Mouse (Mus musculus): ENCODE data around the gene Acp4. TPM values are rescaled to one million over a fixed set of nuclear protein-coding genes. Genes with fewer than 3 reads are reported as not detected.
"Not testable (repeated sequence)": the region's sequence is repeated elsewhere in the genome, so short reads cannot be mapped to it uniquely, and the experiment has no call there.

Acp4 gene
- total RNA-seq, 2 experiments from 2014 or later = not detected

GRCm38 (mm10) chr7:44207135-44207534 lies 50.0 kb downstream of the Acp4 start, which contains the start of gene Klk1b4:
Gene Klk1b4 (plus strand): TSS chr7:44207435.
- DNase-seq (ENCODE audit: low spot score in 2 of 2) = not testable (repeated sequence)

Other genes starting within 250 kb of the Acp4 start
- gene Klk1b26, start 245.2 kb downstream of the Acp4 start, total RNA-seq (2021) = not detected
- gene Klk1b27, start 205.1 kb downstream of the Acp4 start, total RNA-seq (2021) = not detected
- gene Klk1b21, start 155.1 kb downstream of the Acp4 start, total RNA-seq (2021) = not detected
- not detected for gene Klk1b22, start 144.7 kb downstream of the Acp4 start, total RNA-seq (2021)
- gene Klk1b16, start 120.6 kb downstream of the Acp4 start, total RNA-seq (2021) = not detected
- not detected for gene Klk1b24, start 69.1 kb downstream of the Acp4 start, total RNA-seq (2021)
- not detected for gene Klk1b3, start 59.2 kb downstream of the Acp4 start, total RNA-seq (2021)
- not detected for gene Klk1b4, start 49.9 kb downstream of the Acp4 start, total RNA-seq (2021)
- not detected for gene Klk1b5, start 41.4 kb downstream of the Acp4 start, total RNA-seq (2021)
- not detected for gene Klk1, start 32.0 kb downstream of the Acp4 start, total RNA-seq (2021)
- gene Gm36864, start 21.2 kb downstream of the Acp4 start, total RNA-seq (2021) = not detected
- under 1 TPM; 0.62 to 0.84 TPM for gene 1700028J19Rik, start 10.7 kb downstream of the Acp4 start, total RNA-seq (2021)
- gene 2410002F23Rik, start 10.7 kb downstream of the Acp4 start, total RNA-seq (2021) = 10 to 100 TPM; 78.3 to 89.3 TPM
- gene Gm15517, start 4.1 kb upstream of the Acp4 start, total RNA-seq (2021) = not detected
- gene Clec11a, start 49.5 kb upstream of the Acp4 start, total RNA-seq (2021) = 1 to 10 TPM; 3.3 to 3.6 TPM
- 100 to 1,000 TPM; 626 to 653 TPM for gene Shank1, start 52.9 kb upstream of the Acp4 start, total RNA-seq (2021)
- 10 to 100 TPM; 85.4 to 87.4 TPM for gene Syt3, start 126.7 kb upstream of the Acp4 start, total RNA-seq (2021)
- gene 1700008O03Rik, start 128.4 kb upstream of the Acp4 start, total RNA-seq (2021) = 1 to 10 TPM; 2.1 to 4.5 TPM
- gene Lrrc4b, start 171.6 kb upstream of the Acp4 start, total RNA-seq (2021) = 100 to 1,000 TPM; 336 to 349 TPM
- 10 to 100 TPM; 13.0 TPM for gene Aspdh, start 208.0 kb upstream of the Acp4 start, total RNA-seq (2021)
- gene Josd2, start 210.6 kb upstream of the Acp4 start, total RNA-seq (2021) = 100 to 1,000 TPM in 1 of 2 experiments, 10 to 100 TPM in 1; 86.1 to 100 TPM
- 100 to 1,000 TPM; 235 to 245 TPM for gene Emc10, start 239.2 kb upstream of the Acp4 start, total RNA-seq (2021)
- gene Fam71e1, start 239.2 kb upstream of the Acp4 start, total RNA-seq (2021) = 10 to 100 TPM; 16.2 to 17.6 TPM